Mouse (Mus musculus) bone marrow macrophage, adult 2 months (primary cell): ENCODE measurements around the gene Slc35g2.

Source experiments
- CTCF ChIP-seq: IDR thresholded peaks from 2 replicates; pipeline ENCODE4 v1.5.1; 2012; ENCODE audit warnings: low read depth, mild to moderate bottlenecking, low read length, moderate library complexity
- POLR2A ChIP-seq: IDR thresholded peaks from 2 replicates; pipeline ENCODE4 v1.6.1; 2012; ENCODE audit warnings: mild to moderate bottlenecking, low read depth, low read length, borderline replicate concordance

- no peak for TF ChIP-seq POLR2A
- no peak for TF ChIP-seq CTCF
These were observed 64.2 kb downstream of the Slc35g2 start for GRCm38 (mm10) chr9:100506652-100507051.
